Comparison of ENCODE assay signal across 21 mouse cellular contexts in genomic region chr6:69681172-69681571, GRCm38 (mm10).
DNase-seq lines count a peak whose midpoint lies in the region; TF ChIP-seq lines count a peak whose summit lies in the region.
"Had no signal": no experiment of that assay in that cellular context is flagged by ENCODE, and none has a peak within 500 bp of the region (broad histone marks: within the 10 kb centered on the region; RNA-seq: fewer than 3 reads in every experiment).

No protein-coding gene starts in this region.

- peak overlapping the region; percentile 84 for H3K27ac ChIP-seq in bone marrow, adult 2 months (ENCODE audit: control insufficient read depth, insufficient read depth, low read depth, low read length, poor library complexity)
- H3K27ac ChIP-seq: forebrain, embryonic 10.5 days; gastrocnemius, adult 2 months; heart, embryonic 15.5 days; hindbrain, embryonic 10.5 days; hindbrain, embryonic 13.5 days had no signal

- WGBS in bone marrow, adult 2 months: 25% methylated on average over 1 of the region's 1 CpGs

- TF ChIP-seq CTCF in bone marrow, adult 2 months (IDR thresholded peaks at IDR 0.05; ENCODE audit: control insufficient read depth, insufficient read depth, low read length): no peak

- DNase-seq in spleen, adult 12 weeks (ENCODE audit: low spot score): peak; percentile 4
- DNase-seq in spleen, postnatal 10 days (ENCODE audit: low spot score in 2 of 2): no peak
- peak; percentile 42 to 50 for DNase-seq in B cell, adult 2 months
- no peak for DNase-seq in right cerebral cortex, postnatal 4 days
- no peak for DNase-seq in ovary, postnatal 36 days (ENCODE audit: low spot score)
- DNase-seq: adrenal gland, adult 8-10 months; adrenal gland, postnatal 25 days; cerebellum, adult 18-20 months; cerebellum, adult 9-10 months; cerebellum, postnatal 14 days; forebrain, postnatal 0 days; gastrocnemius, adult 2 months; gastrocnemius, postnatal 14 days; heart, postnatal 10 days; heart, postnatal 36 days had no signal

- no peak for TF ChIP-seq POLR2A in bone marrow, adult 2 months (IDR thresholded peaks at IDR 0.05; ENCODE audit: borderline replicate concordance, control insufficient read depth, low read depth, low read length)

- no peak overlapping the region for H3K4me3 ChIP-seq in bone marrow, adult 2 months (replicated peaks; ENCODE audit: control insufficient read depth, low read depth, low read length)
- H3K4me3 ChIP-seq: forebrain, embryonic 10.5 days; gastrocnemius, adult 2 months; heart, embryonic 12.5 days; heart, embryonic 15.5 days; hindbrain, embryonic 10.5 days; hindbrain, embryonic 13.5 days had no signal

- no peaks in the 10 kb centered on the region for H3K4me1 ChIP-seq in bone marrow, adult 2 months (ENCODE audit: control insufficient read depth, insufficient read depth, low read length)
- H3K4me1 ChIP-seq: forebrain, embryonic 10.5 days; heart, embryonic 12.5 days; heart, embryonic 15.5 days; hindbrain, embryonic 10.5 days; hindbrain, embryonic 13.5 days had no signal

Comparison
In these comparisons a context has a peak if more than half of its experiments do, and no peak if none do; other contexts are left out.
1. DNase-seq: peak in spleen, adult 12 weeks (single experiment) and B cell, adult 2 months (2 of 2); none in spleen, postnatal 10 days (0 of 2), right cerebral cortex, postnatal 4 days (single experiment) and ovary, postnatal 36 days (single experiment).